Mouse (Mus musculus): ENCODE measurements around the gene Srgap2. TPM values are rescaled to one million over a fixed set of nuclear protein-coding genes. Genes with fewer than 3 reads are reported as not detected.

Srgap2 gene
- polyA plus RNA-seq, 1 experiment from 2014 or later, result 18.6 TPM

DNA sequence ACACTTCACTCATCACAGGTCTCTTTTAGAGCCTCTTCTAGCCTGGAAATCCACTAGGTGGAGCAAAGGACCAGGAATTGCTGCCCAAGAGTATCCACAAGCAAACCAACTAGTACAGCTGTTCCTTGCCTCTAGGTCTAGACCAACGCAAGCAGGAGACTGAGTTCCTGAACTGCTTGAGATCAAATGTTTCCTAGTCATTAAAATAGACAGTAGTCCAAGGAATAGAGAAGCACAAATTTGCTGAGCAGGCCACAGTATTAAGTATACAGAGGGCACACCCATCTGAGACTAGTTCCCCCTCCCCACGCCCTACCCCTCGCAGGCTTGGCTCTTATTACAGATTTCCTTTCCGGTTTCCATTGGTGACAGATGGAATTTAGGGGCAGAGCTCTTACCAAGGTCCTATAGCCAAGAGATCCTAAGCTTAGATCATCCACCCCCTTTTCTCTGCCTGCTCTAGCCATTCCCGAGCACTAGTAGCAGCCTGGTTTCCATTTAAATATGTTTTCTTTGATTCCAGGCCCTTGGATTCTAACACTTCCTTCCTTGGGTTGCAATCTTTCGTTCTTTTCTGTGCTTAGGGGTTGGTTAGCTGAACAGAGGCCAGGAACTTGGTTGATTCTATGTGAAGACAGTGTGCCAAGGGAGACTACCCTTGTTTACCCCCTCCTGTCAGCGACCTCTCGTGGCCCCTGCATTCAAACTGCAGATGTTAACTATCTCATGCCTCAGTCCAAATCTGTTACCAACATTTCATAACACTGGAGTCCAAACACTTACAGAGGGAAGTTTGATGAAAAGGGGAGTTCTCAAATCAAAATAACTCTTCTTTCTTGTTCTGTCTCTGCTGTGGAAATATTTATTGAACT is 21.6 kb upstream of the Srgap2 start:
- peaks cover 9% of the 10 kb centered on the region for H3K4me1 ChIP-seq (replicated peaks)
- H3K9me3 ChIP-seq (replicated peaks), result no peaks in the 10 kb centered on the region
- H3K9ac ChIP-seq, result no peak overlapping the region
- no peak overlapping the region for H3K4me3 ChIP-seq
- H3K27me3 ChIP-seq (replicated peaks), result no peaks in the 10 kb centered on the region
- 47% methylated on average over 8 of the region's 8 CpGs for WGBS
- no peak overlapping the region for H3K4me2 ChIP-seq
- H3K27ac ChIP-seq (ENCODE audit: poor library complexity, severe bottlenecking), result no peak overlapping the region
- ATAC-seq (ENCODE audit: insufficient number of reproducible peaks, low FRiP score), result no peak
- no peaks in the 10 kb centered on the region for H3K36me3 ChIP-seq

DNA sequence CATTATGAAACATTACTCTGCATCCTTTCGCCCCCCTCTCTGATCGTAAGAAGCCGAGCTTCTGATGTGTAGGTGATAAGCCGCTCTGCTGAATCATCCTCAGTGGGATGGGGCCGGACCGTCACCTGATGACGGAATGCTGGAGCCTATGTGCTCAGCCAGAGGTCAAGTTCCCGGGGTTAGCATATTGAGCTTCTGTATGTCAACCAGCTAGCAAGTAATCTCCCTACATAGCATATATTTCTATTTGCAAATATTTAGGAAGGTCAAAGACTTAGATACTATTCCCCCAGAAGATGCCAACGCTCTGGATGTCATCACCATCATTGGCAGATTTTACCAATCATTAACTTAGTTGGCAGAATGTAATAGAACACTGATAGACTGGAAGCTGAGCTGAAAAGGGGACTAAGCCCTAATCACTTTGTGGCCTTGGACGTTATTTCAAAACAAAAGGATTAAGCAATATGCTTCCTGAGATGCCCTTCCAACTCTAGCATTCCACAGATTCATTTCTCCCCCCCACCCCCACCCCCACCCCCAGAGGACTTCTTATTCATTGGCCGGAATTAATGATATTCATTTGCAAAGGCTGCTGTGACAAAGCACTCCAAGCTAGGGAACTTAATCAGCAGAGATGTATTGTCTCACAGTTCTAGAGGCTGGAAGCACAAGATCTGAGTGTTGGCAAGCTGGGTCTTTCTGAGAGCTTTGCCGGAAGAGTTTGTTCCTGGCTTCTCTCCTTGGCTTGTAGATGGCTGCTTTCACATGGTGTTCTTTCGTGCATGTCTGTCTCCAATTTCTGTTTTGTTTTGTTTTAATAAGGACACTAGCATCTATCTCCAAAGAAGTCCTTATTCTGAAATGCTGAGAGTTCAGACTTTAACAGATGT is 19.9 kb upstream of the Srgap2 start:
- H3K27ac ChIP-seq (ENCODE audit: poor library complexity, severe bottlenecking), result no peak overlapping the region
- no peaks in the 10 kb centered on the region for H3K9me3 ChIP-seq (replicated peaks)
- H3K4me3 ChIP-seq, result no peak overlapping the region
- H3K4me2 ChIP-seq, result no peak overlapping the region
- peaks cover 10% of the 10 kb centered on the region for H3K4me1 ChIP-seq (replicated peaks)
- no peaks in the 10 kb centered on the region for H3K27me3 ChIP-seq (replicated peaks)
- 70% methylated on average over 13 of the region's 13 CpGs for WGBS
- H3K36me3 ChIP-seq, result no peaks in the 10 kb centered on the region
- ATAC-seq (ENCODE audit: insufficient number of reproducible peaks, low FRiP score), result no peak
- no peak overlapping the region for H3K9ac ChIP-seq

DNA sequence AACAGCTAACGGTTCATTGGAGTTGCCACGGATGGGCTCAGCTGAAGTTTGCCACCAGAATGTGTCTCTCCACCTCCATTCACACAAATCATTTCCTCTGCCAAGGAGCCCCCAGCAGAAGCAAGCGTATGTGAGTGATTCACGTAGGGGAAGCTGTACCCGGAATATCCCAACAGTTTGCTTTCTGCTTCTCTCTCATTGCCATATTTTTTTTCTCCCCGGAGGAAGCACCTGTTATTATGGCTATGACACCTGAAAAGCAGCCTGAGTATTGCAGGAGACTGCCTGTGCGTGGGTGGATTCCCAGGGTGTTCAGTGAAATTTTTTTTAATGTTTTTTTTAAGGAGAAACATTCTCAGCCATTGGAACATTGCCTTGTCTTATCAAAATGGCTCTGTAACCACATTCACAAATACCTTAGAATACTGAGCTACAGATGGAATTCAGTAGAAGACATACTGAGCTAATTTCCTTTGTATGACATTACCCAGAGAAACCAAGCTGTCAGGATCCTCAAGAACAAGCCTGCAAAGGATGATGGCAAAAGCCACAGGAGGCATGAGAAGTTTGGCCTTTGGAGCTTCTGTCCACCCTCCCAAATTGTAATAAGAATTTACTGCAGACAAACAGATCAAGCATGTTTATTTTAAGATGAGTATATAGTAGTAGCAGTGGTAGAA is 16.9 kb upstream of the Srgap2 start:
- Histone ChIP-seq H3K27ac (ENCODE audit: poor library complexity, severe bottlenecking) (no peak overlapping the region), H3K4me2 (no peak overlapping the region), H3K9ac (no peak overlapping the region), H3K27me3 (replicated peaks) (no peaks in the 10 kb centered on the region), H3K36me3 (0 out of 2 replicates have a peak, but pooled peaks cover 6% of the 10 kb centered on the region), H3K9me3 (replicated peaks) (no peaks in the 10 kb centered on the region), H3K4me3 (no peak overlapping the region), H3K4me1 (replicated peaks) (peaks cover 12% of the 10 kb centered on the region)
- WGBS, result 74% methylated on average over 7 of the region's 7 CpGs
- no peak for ATAC-seq (ENCODE audit: insufficient number of reproducible peaks, low FRiP score)

DNA sequence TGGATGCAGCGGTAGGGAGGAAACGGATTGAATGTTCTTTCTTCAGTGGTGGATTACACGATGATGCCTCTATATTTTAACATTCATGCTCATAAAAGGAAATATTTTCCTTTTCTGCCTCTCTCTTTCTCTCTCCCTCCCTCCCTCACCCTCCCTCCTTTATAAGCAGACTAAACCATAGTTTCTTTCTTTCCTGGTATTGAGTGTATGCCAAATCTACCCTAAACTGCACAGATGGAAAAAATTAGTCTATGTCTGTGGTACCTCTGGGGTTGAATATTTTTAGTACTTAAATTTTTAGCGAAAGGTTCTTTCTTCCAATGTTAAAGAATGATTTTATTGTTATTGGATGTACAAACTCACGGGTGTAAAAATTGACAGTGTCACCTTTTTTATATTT is 14.8 kb upstream of the Srgap2 start:
- ATAC-seq (ENCODE audit: insufficient number of reproducible peaks, low FRiP score), result no peak
- no peak overlapping the region for H3K27ac ChIP-seq (ENCODE audit: poor library complexity, severe bottlenecking)
- no peak overlapping the region for H3K4me2 ChIP-seq
- no peaks in the 10 kb centered on the region for H3K27me3 ChIP-seq (replicated peaks)
- H3K9ac ChIP-seq, result no peak overlapping the region
- 75% methylated on average over 5 of the region's 5 CpGs for WGBS
- H3K4me3 ChIP-seq, result no peak overlapping the region
- peaks cover 7% of the 10 kb centered on the region; the same call in 1 of the 2 replicates for H3K4me1 ChIP-seq (replicated peaks)
- 0 out of 2 replicates have a peak, but pooled peaks cover 6% of the 10 kb centered on the region for H3K36me3 ChIP-seq
- no peaks in the 10 kb centered on the region for H3K9me3 ChIP-seq (replicated peaks)

DNA sequence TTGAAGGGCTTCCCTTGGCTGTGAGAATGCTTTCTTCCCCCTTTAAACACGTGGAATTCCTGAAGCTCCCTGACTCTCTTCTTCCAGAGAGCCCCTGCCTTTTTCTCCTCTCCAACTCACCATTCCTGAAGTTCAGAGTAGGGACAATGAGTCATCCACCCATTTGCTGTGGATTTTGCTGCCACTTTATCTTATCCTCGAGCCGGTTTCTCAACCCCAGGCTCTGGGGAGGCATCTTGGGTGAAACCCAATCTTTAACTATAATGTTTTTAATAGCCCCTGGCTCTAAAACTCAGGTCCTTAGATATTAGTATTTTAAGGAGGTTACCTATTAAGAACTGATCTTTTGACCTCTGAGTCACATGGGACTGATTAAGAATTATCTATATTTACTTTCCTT is 14.3 kb upstream of the Srgap2 start:
- Histone ChIP-seq H3K36me3 (0 out of 2 replicates have a peak, but pooled peaks cover 6% of the 10 kb centered on the region), H3K9ac (no peak overlapping the region), H3K27ac (ENCODE audit: poor library complexity, severe bottlenecking) (0 out of 2 replicates have a peak overlapping the region, but pooled peaks have one; percentile 18), H3K27me3 (replicated peaks) (no peaks in the 10 kb centered on the region), H3K4me2 (no peak overlapping the region), H3K4me3 (no peak overlapping the region), H3K4me1 (replicated peaks) (peaks cover 7% of the 10 kb centered on the region; the same call in 1 of the 2 replicates), H3K9me3 (replicated peaks) (no peaks in the 10 kb centered on the region)
- WGBS, result 15% methylated on average over 3 of the region's 3 CpGs
- no peak for ATAC-seq (ENCODE audit: insufficient number of reproducible peaks, low FRiP score)

DNA sequence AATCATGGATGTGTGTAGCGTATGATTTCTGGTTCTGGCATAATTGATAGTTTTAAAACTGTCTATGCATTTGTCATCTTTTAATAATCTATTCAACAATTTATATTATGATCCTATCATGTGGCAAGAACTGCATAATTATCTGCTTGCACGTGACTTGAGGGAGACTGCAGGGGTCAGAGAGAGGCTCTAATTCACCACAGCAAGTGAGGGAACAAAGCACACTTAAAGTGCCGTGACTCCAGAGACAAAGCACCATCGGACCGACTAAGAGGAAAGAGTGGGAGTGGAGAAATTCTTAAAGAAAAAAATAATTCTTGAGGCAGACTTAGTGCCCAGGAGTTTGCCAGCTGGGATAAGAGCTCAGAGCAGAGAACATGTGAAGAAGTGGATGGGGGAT is 13.6 kb upstream of the Srgap2 start:
- Histone ChIP-seq H3K36me3 (0 out of 2 replicates have a peak, but pooled peaks cover 6% of the 10 kb centered on the region), H3K4me1 (replicated peaks) (peaks cover 7% of the 10 kb centered on the region; the same call in 1 of the 2 replicates), H3K9me3 (replicated peaks) (no peaks in the 10 kb centered on the region), H3K4me3 (no peak overlapping the region), H3K27me3 (replicated peaks) (no peaks in the 10 kb centered on the region), H3K27ac (ENCODE audit: poor library complexity, severe bottlenecking) (no peak overlapping the region), H3K4me2 (no peak overlapping the region), H3K9ac (no peak overlapping the region)
- WGBS, result 74% methylated on average over 5 of the region's 5 CpGs
- ATAC-seq (ENCODE audit: insufficient number of reproducible peaks, low FRiP score), result no peak

DNA sequence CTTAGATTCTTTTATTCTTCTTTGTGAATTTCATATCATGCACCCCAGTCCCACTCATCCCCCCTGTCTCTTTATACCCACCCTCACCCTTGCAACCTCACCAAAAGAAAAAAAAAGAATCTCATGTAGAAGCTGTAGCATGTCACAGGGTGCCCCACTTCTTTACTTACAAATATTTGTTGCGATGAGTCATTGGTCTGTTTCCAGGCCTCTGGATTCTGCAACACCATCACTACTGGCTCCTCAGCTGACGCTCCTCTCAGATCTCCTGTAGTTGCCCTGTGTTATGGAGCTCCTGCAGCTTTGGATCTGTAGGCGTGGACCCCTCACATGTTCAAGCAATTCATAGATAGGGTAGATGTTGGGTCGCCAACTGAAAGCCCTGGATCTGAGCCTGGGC is 12.6 kb upstream of the Srgap2 start:
- 81% methylated on average over 4 of the region's 4 CpGs for WGBS
- H3K27me3 ChIP-seq (replicated peaks), result no peaks in the 10 kb centered on the region

DNA sequence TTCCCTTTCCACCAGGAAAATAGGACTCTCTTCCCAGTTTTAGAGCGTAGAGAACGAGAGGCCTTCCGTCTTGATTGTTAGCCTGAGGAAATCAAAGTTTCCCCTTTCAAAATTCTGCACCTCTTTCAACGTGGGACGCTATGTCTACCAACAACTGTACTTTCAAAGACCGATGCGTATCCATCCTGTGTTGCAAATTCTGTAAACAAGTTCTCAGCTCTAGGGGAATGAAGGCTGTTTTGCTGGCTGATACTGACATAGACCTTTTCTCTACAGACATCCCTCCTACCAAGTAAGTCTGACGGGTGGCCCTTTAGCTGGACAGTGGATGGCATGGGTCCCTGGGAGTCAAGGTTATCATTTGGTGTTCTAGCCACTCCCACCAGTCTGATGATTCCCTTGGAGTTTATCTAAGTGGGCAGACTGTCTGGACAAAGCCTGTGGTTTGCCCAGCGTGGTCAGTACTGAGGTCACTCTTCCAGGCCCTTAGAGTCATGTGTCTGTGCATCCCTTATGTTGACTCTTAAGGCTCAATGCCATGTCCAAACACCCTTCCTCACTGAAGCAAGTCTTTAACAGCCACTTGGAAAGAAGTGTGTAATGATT is 1.5 kb upstream of the Srgap2 start:
- Histone ChIP-seq H3K4me2 (peak overlapping the region; percentile 85), H3K27ac (ENCODE audit: poor library complexity, severe bottlenecking) (peak overlapping the region; percentile 89), H3K9ac (peak overlapping the region; percentile 76), H3K4me3 (peak overlapping the region; percentile 76), H3K36me3 (no peaks in the 10 kb centered on the region), H3K9me3 (replicated peaks) (no peaks in the 10 kb centered on the region), H3K27me3 (replicated peaks) (no peaks in the 10 kb centered on the region), H3K4me1 (replicated peaks) (peaks cover 26% of the 10 kb centered on the region)
- WGBS, result 2% methylated on average over 9 of the region's 9 CpGs
- no peak for ATAC-seq (ENCODE audit: insufficient number of reproducible peaks, low FRiP score)

More for the DNA sequence above, 12.6 kb upstream of the Srgap2 start:
- no peaks in the 10 kb centered on the region for H3K9me3 ChIP-seq (replicated peaks)
- H3K4me3 ChIP-seq, result no peak overlapping the region
- no peak overlapping the region for H3K4me2 ChIP-seq
- H3K9ac ChIP-seq, result no peak overlapping the region
- peaks cover 7% of the 10 kb centered on the region; the same call in 1 of the 2 replicates for H3K4me1 ChIP-seq (replicated peaks)
- no peak for ATAC-seq (ENCODE audit: insufficient number of reproducible peaks, low FRiP score)
- H3K27ac ChIP-seq (ENCODE audit: poor library complexity, severe bottlenecking), result no peak overlapping the region
- H3K36me3 ChIP-seq, result peaks cover 13% of the 10 kb centered on the region; the same call in 1 of the 2 replicates

DNA sequence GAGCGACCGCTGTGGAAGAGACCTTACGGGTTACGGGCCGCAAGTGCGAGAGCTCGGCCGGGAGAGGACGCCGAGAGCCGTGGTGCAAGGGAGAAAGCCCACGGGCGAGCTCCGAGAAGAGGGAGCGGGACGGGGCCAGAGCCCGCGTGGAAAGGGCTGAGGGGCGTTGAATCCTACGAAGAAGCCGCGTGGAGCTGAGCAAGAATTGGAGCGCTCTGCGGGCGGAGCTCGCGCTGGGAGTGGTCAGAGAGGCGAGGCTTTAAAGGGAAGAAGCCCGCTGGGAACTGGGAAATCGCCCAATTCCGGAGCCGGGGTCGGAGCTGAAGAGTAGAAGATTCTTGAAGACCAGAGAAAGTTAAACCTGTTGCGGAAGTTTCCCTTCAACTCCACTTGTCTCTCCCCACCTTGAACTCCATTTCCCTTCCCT is 942 bp upstream of the Srgap2 start:
- under 1% methylated on average over 34 of the region's 34 CpGs for WGBS
- ATAC-seq (ENCODE audit: insufficient number of reproducible peaks, low FRiP score), result no peak
- Histone ChIP-seq H3K36me3 (no peaks in the 10 kb centered on the region), H3K27ac (ENCODE audit: poor library complexity, severe bottlenecking) (peak overlapping the region; percentile 89), H3K27me3 (replicated peaks) (no peaks in the 10 kb centered on the region), H3K4me3 (peak overlapping the region; percentile 76), H3K4me2 (peak overlapping the region; percentile 85), H3K9ac (peak overlapping the region; percentile 76), H3K4me1 (replicated peaks) (peaks cover 31% of the 10 kb centered on the region), H3K9me3 (replicated peaks) (no peaks in the 10 kb centered on the region)

Data from heart, embryonic 12.5 days (tissue).